Mouse (Mus musculus) liver, adult 10 weeks (tissue): ENCODE data around the gene Il6. TPM values are rescaled to one million over a fixed set of nuclear protein-coding genes. Genes with fewer than 3 reads are reported as not detected.

ENCODE experiments used
- polyA plus RNA-seq: library from polyadenylated mRNA; stranded (reverse); fragments of 350-450 nt; fragmentation: Illumina TruSeq; extraction: RNeasy Lipid Tissue Mini Kit (QIAGEN cat#74804); gene quantifications from one replicate; pipeline ENCODE4 v1.2.3, GENCODE M21; 2014; ENCODE audit warnings: low read depth, low replicate concordance

Il6 gene
- polyA plus RNA-seq, result 0.32 TPM

DNA sequence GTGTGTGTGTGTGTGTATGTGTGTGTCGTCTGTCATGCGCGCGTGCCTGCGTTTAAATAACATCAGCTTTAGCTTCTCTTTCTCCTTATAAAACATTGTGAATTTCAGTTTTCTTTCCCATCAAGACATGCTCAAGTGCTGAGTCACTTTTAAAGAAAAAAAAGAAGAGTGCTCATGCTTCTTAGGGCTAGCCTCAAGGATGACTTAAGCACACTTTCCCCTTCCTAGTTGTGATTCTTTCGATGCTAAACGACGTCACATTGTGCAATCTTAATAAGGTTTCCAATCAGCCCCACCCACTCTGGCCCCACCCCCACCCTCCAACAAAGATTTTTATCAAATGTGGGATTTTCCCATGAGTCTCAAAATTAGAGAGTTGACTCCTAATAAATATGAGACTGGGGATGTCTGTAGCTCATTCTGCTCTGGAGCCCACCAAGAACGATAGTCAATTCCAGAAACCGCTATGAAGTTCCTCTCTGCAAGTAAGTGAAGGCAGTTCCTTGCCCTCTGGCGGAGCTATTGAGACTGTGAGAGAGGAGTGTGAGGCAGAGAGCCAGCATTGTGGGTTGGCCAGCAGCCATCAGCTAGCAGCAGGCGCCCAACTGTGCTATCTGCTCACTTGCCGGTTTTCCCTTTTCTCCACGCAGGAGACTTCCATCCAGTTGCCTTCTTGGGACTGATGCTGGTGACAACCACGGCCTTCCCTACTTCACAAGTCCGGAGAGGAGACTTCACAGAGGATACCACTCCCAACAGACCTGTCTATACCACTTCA lies at the start of gene Il6:
Gene Il6, plus strand, starts transcription at position 389 of the 778 bp plus-strand sequence.

Other genes with a start within 250 kb of the Il6 start
- gene Tyms, start 60.5 kb downstream of the Il6 start, polyA plus RNA-seq, result 17.0 TPM
- not detected for gene Garem2, start 92.0 kb downstream of the Il6 start, polyA plus RNA-seq
- not detected for gene 3110082J24Rik, start 93.0 kb downstream of the Il6 start, polyA plus RNA-seq
- gene Hadha, start 142.0 kb downstream of the Il6 start, polyA plus RNA-seq, result 232 TPM
- gene Hadhb, start 142.1 kb downstream of the Il6 start, polyA plus RNA-seq, result 654 TPM
- not detected for gene Adgrf3, start 192.6 kb downstream of the Il6 start, polyA plus RNA-seq
- gene Selenoi, start 219.5 kb downstream of the Il6 start, polyA plus RNA-seq, result 58.9 TPM